Mouse (Mus musculus) G1E-ER4 (cell line): ENCODE results near the gene Colgalt1. TPM values are rescaled to one million over a fixed set of nuclear protein-coding genes. Genes with fewer than 3 reads are reported as not detected.

Experiments used
- GATA1 ChIP-seq: IDR thresholded peaks from one replicate; pipeline ENCODE4 v1.8.0; 2012; ENCODE audit warnings: low read length, inconsistent platforms
- polyA plus RNA-seq: library from polyadenylated mRNA; stranded (reverse); fragments of >175 nt; gene quantifications from 2 replicates; pipeline ENCODE4 v1.2.3, GENCODE M21; 2012

Colgalt1 gene
- polyA plus RNA-seq, 1 experiment: 53.0 TPM

- TF ChIP-seq GATA1: no peak
Observed at GRCm38 (mm10) chr8:71601939-71602665, 8.7 kb upstream of the Colgalt1 start.

GRCm38 (mm10) chr8:71602666-71603334 is 8.0 kb upstream of the Colgalt1 start:
- no peak for TF ChIP-seq GATA1

GRCm38 (mm10) chr8:71604021-71604420 is 6.8 kb upstream of the Colgalt1 start:
- TF ChIP-seq GATA1: no peak

- no peak for TF ChIP-seq GATA1
Observed at GRCm38 (mm10) chr8:71612141-71612540, 1.3 kb downstream of the Colgalt1 start.

GRCm38 (mm10) chr8:71613418-71613817 is 2.6 kb downstream of the Colgalt1 start:
- no peak for TF ChIP-seq GATA1

GRCm38 (mm10) chr8:71619786-71620185 is 9.0 kb downstream of the Colgalt1 start:
- TF ChIP-seq GATA1: no peak

- TF ChIP-seq GATA1: no peak
Observed at GRCm38 (mm10) chr8:71625088-71625487, 14.3 kb downstream of the Colgalt1 start.

- no peak for TF ChIP-seq GATA1
Observed at GRCm38 (mm10) chr8:71626753-71627152, 16.0 kb downstream of the Colgalt1 start.

GRCm38 (mm10) chr8:71627265-71628099 is 16.7 kb downstream of the Colgalt1 start:
- TF ChIP-seq GATA1: no peak

- TF ChIP-seq GATA1: no peak
Observed at GRCm38 (mm10) chr8:71628396-71629095, 17.7 kb downstream of the Colgalt1 start.

- no peak for TF ChIP-seq GATA1
Observed at GRCm38 (mm10) chr8:71629096-71629697, 18.4 kb downstream of the Colgalt1 start.

- no peak for TF ChIP-seq GATA1
Observed at GRCm38 (mm10) chr8:71629781-71630212, 19.0 kb downstream of the Colgalt1 start.

GRCm38 (mm10) chr8:71630761-71631160 is 20.0 kb downstream of the Colgalt1 start:
- TF ChIP-seq GATA1: no peak

GRCm38 (mm10) chr8:71631897-71632296 is 21.1 kb downstream of the Colgalt1 start:
- TF ChIP-seq GATA1: no peak

- TF ChIP-seq GATA1: no peak
Observed at GRCm38 (mm10) chr8:71633164-71633563, 22.4 kb downstream of the Colgalt1 start.
